In genomic region chr6:71831581-71831960, GRCm38 (mm10) we compare ENCODE assay signal across 7 mouse cellular contexts. TPM values are rescaled to one million over a fixed set of nuclear protein-coding genes. Genes with fewer than 3 reads are reported as not detected.
DNase-seq lines count a peak whose midpoint lies in the region; ATAC-seq lines count a peak whose summit lies in the region.

No protein-coding gene starts in this region.

- peak overlapping the region; percentile 81 for H3K4me3 ChIP-seq in embryonic facial prominence, embryonic 12.5 days
- H3K4me3 ChIP-seq in limb, embryonic 11.5 days (ENCODE audit: low read depth, low read length): peak overlapping the region; percentile 80
- H3K4me3 ChIP-seq in midbrain, embryonic 14.5 days (replicated peaks; ENCODE audit: low read depth, low read length): peak overlapping the region; percentile 99

- no peaks in the 10 kb centered on the region for H3K9me3 ChIP-seq in embryonic facial prominence, embryonic 12.5 days
- no peaks in the 10 kb centered on the region for H3K9me3 ChIP-seq in limb, embryonic 11.5 days (ENCODE audit: control insufficient read depth, low read length)
- no peaks in the 10 kb centered on the region for H3K9me3 ChIP-seq in midbrain, embryonic 14.5 days (ENCODE audit: control insufficient read depth, low read length)

- H3K4me2 ChIP-seq in embryonic facial prominence, embryonic 12.5 days (replicated peaks): peak overlapping the region; percentile 66
- H3K4me2 ChIP-seq in limb, embryonic 11.5 days (ENCODE audit: low read depth, severe bottlenecking): peak overlapping the region; percentile 64
- peak overlapping the region; percentile 82 for H3K4me2 ChIP-seq in midbrain, embryonic 14.5 days (ENCODE audit: low read length)

- H3K9ac ChIP-seq in embryonic facial prominence, embryonic 12.5 days: peak overlapping the region; percentile 69
- H3K9ac ChIP-seq in limb, embryonic 11.5 days (ENCODE audit: low read length): peak overlapping the region; percentile 86
- H3K9ac ChIP-seq in midbrain, embryonic 14.5 days (replicated peaks; ENCODE audit: low read length): peak overlapping the region; percentile 88

- H3K4me1 ChIP-seq in embryonic facial prominence, embryonic 12.5 days: peaks cover 9% of the 10 kb centered on the region
- H3K4me1 ChIP-seq in limb, embryonic 11.5 days (ENCODE audit: control insufficient read depth, insufficient read depth, low read length): peaks cover 5% of the 10 kb centered on the region
- peaks cover 13% of the 10 kb centered on the region; the same call in 1 of the 2 replicates for H3K4me1 ChIP-seq in midbrain, embryonic 14.5 days (ENCODE audit: control insufficient read depth, insufficient read depth, low read length)

- WGBS in embryonic facial prominence, embryonic 12.5 days: under 1% methylated on average over 21 of the region's 21 CpGs
- 0% methylated on average over 21 of the region's 21 CpGs for WGBS in limb, embryonic 11.5 days
- under 1% methylated on average over 21 of the region's 21 CpGs for WGBS in midbrain, embryonic 14.5 days

- no peaks in the 10 kb centered on the region for H3K27me3 ChIP-seq in embryonic facial prominence, embryonic 12.5 days
- H3K27me3 ChIP-seq in limb, embryonic 11.5 days (ENCODE audit: control insufficient read depth, insufficient read depth, low read length): no peaks in the 10 kb centered on the region
- H3K27me3 ChIP-seq in midbrain, embryonic 14.5 days (ENCODE audit: control insufficient read depth, insufficient read depth, low read length): no peaks in the 10 kb centered on the region

- peak overlapping the region; percentile 82 for H3K27ac ChIP-seq in embryonic facial prominence, embryonic 12.5 days
- H3K27ac ChIP-seq in limb, embryonic 11.5 days (replicated peaks; ENCODE audit: low read depth, low read length): peak overlapping the region; percentile 75
- peak overlapping the region; percentile 95 for H3K27ac ChIP-seq in midbrain, embryonic 14.5 days (replicated peaks; ENCODE audit: low read depth, low read length)

- no peaks in the 10 kb centered on the region for H3K36me3 ChIP-seq in embryonic facial prominence, embryonic 12.5 days
- H3K36me3 ChIP-seq in limb, embryonic 11.5 days (ENCODE audit: control insufficient read depth, insufficient read depth, low read length): no peaks in the 10 kb centered on the region; the same call in 1 of the 2 replicates
- H3K36me3 ChIP-seq in midbrain, embryonic 14.5 days (ENCODE audit: control insufficient read depth, insufficient read depth, low read length): 0 out of 2 replicates have a peak, but pooled peaks cover 3% of the 10 kb centered on the region

- peak; percentile 92 for DNase-seq in adrenal gland, postnatal 25 days
- DNase-seq in heart, adult 11 months: peak; percentile 100
- DNase-seq in kidney, adult 18-20 months: peak; percentile 94
- peak; percentile 93 for DNase-seq in limb, embryonic 11.5 days (ENCODE audit: low spot score)
- peak; percentile 96 for DNase-seq in midbrain, embryonic 14.5 days
- DNase-seq in spleen, adult 18-20 months: peak; percentile 83 to 89

- ATAC-seq in embryonic facial prominence, embryonic 12.5 days (ENCODE audit: insufficient number of reproducible peaks, insufficient read depth, low FRiP score, low TSS enrichment): peak; percentile 99
- peak; percentile 97 for ATAC-seq in limb, embryonic 11.5 days (ENCODE audit: insufficient number of reproducible peaks, low FRiP score, low TSS enrichment, low read depth)
- peak; percentile 99 for ATAC-seq in midbrain, embryonic 14.5 days (ENCODE audit: low FRiP score, low TSS enrichment)

RNA-seq across cellular contexts. Expression of gene Immt, which starts 0.4 kb away (rescaled TPM):
- total RNA-seq in adrenal gland, postnatal 25 days (2021): 307 and 331 TPM in 2 replicates
- polyA plus RNA-seq in embryonic facial prominence, embryonic 12.5 days (2016; fragmentation: Nextera tagmentation; extraction: Ambion mirVana): 161 and 173 TPM in 2 replicates
- polyA plus RNA-seq in limb, embryonic 11.5 days (2014; fragmentation: Nextera tagmentation; extraction: Ambion mirVana): 208 and 213 TPM in 2 replicates
- polyA plus RNA-seq in midbrain, embryonic 14.5 days (2014; fragmentation: Nextera tagmentation; extraction: Ambion mirVana): 161 and 173 TPM in 2 replicates

RNA-seq across cellular contexts. Expression of gene Mrpl35, which starts 4.8 kb away (rescaled TPM):
- 34.6 and 40.6 TPM in 2 replicates for total RNA-seq in adrenal gland, postnatal 25 days (2021)
- 55.5 and 57.5 TPM in 2 replicates for polyA plus RNA-seq in embryonic facial prominence, embryonic 12.5 days (2016; fragmentation: Nextera tagmentation; extraction: Ambion mirVana)
- 62.3 and 66.9 TPM in 2 replicates for polyA plus RNA-seq in limb, embryonic 11.5 days (2014; fragmentation: Nextera tagmentation; extraction: Ambion mirVana)
- 40.4 and 41.1 TPM in 2 replicates for polyA plus RNA-seq in midbrain, embryonic 14.5 days (2014; fragmentation: Nextera tagmentation; extraction: Ambion mirVana)

Comparison
In these comparisons a context has a peak if more than half of its experiments do, and no peak if none do; other contexts are left out.
1. Peak in every context shown above with its lines: DNase-seq, ATAC-seq, H3K4me3 ChIP-seq and H3K27ac ChIP-seq.